Mouse (Mus musculus): ENCODE data around the gene Taf5l. TPM values are rescaled to one million over a fixed set of nuclear protein-coding genes. Genes with fewer than 3 reads are reported as not detected.
"Not testable (repeated sequence)": the region's sequence is repeated elsewhere in the genome, so short reads cannot be mapped to it uniquely, and the experiment has no call there.

The Taf5l gene
- total RNA-seq, 2 experiments from 2014 or later = 11.9 to 13.8 TPM

DNA sequence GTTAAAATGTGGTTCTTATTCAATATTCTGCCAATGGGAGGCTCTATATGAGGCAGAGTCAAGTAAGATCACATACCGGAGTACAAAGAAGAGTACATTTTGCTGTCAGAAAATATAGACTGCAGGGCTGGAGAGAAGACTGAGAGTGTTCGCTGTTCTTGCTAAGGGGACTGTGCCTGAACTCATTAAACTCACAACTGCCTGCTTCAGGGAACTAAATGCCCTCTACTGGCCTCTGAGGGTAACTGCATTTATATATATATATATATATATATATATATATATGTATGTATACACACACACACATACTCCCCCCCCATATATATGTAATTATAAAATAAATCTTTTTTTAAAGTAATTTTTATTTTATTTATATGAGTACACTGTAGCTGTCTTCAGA is 54.3 kb downstream of the Taf5l start:
- no peak for DNase-seq (ENCODE audit: low spot score)

DNA sequence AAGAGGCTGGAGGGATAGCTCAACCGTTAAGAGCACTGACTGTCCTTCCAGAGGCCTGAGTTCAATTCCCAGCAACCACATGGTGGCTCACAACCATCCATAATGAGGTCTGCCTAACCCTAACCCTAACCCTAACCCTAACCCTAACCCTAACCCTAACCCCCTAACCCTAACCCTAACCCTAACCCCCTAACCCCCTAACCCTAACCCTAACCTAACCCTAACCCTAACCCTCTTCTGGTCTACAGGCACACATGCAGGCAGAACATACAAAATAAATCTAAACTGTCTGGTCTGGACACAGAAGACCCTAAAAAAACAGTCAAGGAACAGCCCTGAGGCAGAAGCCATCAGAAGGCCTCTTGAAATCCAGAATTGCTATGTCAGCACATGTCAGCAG is 59.8 kb downstream of the Taf5l start:
- no peak for DNase-seq (ENCODE audit: low spot score)

DNA sequence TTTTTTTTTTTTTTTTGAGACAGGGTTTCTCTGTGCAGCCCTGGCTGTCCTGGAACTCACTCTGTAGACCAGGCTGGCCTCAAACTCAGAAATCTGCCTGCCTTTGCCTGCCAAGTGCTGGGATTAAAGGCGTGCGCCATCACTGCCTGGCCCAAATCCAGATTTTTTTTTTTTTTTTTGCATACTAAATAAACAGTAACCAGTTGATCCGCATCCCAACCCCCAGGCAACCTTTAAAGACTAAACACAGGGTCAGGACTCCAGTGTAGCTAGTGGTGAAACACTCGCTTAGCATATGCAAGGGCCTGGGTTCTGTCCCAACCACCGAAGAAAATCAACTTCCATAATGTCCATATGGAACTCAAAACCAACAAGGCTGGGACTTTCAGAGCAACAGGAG is 60.6 kb downstream of the Taf5l start:
- not testable (repeated sequence) for DNase-seq (ENCODE audit: low spot score)

DNA sequence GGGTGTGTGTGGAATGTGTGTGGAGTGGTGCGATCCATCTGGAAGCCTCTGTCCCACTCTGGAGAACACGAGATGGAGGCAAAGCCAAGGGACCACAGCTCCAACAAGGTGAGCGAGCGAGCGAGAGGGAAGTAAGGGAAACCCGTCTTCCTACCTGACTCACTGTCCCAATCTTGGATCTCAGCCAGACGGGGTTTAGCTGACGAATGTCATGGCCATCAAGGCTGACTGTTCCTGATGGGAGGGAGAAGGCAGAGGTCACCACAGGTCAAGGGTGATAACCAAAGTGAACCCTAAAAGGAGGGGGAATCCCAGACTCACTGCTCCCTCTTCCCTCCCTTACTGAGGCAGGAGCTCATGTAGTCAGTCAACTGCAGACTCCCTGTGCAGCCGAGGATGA is 61.1 kb downstream of the Taf5l start:
- DNase-seq (ENCODE audit: low spot score) = no peak

DNA sequence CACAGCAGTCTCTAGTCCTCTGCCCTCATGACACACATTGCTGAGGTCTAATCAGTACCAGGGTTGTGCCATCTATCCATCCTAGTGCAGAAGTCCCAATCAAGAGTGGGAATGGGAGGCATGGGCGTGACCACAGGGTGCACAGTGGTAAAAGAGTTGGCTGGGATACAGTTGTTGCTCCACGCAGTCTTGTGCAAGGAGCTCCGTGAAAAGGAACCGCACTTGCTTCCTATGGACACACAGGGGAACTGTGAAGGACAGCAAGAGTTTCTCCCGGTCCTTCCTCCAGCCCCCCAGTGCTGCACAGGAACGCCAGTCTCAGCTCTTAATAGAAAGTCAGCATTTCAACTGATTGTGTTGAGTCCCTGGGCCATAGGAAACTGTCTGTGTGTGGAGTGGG is 61.7 kb downstream of the Taf5l start:
- DNase-seq (ENCODE audit: low spot score) = no peak

DNA sequence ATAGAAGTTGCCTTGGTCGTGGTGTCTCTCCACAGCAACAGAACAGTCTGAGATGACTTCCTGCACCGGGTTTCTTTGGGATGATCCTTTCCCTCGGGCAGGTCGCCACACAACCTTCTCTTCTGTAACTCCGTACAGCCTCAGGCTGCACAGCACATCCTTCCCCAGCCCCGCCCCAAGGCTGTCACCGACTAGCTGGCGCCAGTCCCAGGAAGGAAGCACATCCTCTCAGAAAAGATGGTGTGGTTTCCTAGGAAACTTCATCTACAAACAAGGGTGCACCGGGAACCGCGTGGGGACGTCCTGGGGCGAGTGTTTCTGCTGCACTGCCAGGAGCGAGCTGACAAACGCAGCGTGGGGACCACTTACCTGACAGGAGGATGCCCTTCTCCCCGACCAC is 63.1 kb downstream of the Taf5l start:
- DNase-seq (ENCODE audit: low spot score) = no peak

DNA sequence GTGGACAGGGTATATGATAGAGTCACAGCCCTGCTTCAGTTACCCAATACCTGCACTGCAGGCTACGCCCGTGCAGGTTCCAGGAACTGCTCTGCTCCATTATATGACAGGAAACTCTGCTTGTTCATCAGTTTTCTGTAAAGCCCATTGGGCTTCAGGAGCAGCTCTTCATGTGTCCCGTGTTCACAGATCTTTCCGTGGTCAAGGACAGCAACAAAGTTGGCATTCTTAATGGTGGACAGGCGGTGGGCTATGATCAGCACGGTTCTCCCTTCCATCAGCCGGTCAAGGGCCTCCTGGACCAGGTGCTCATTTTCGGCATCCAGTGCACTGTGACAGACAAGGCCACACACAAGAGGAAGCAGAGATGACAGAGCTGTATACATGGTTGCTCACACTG is 67.0 kb downstream of the Taf5l start:
- DNase-seq (ENCODE audit: low spot score) = no peak

DNA sequence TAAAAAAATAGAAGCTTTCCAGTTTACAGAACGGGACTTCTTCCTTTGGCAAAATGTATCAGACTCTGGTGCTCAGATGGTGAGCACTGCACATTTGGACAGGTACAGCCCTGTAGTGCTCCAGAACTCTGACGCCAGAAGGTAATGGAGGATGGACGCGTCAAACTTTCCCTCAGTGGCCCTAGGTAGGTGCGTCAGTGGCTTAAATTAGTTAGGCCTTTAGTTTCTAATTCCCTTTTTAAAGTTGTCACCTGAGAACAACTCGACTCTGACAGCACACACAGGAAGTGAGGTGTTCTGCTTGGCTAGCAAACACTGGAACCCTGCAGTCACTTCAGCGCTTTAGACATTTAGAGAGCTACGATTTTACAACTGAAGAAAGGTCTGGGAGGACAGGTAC is 67.5 kb downstream of the Taf5l start:
- no peak for DNase-seq (ENCODE audit: low spot score)

DNA sequence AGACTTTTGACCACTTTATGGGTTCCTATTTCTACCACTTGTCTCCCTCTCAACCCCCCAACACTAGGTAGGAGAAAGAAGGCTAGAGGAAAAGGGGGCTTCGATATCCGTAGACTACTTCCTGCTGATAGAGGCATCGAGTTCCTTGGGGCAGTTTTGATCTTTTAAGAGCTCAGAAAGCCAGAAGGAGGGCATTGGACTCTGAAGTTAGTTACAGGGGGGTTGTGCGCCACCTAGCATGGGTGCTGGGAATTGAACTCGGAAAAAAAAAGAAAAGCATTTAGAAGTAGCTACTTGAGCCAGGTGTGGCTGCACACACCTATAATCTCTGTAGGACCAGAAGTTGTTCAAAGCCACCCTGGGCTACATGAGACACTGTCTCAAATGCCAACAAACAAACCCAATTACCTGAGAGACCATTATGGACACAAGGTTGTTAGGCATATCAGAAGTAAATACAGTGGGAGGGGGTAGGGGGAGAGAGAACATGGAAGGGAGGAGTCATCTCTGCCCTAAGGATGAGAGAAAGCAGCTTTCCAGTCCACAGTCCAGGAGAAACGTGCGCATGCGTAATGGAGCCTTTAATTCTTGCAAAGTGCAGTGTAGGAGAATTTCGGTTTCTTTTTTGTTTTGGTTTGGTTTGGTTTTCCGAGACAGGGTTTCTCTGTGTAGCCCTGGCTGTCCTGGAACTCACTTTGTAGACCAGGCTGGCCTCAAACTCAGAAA is 71.0 kb downstream of the Taf5l start:
- peak; percentile 53 for DNase-seq (ENCODE audit: low spot score)

DNA sequence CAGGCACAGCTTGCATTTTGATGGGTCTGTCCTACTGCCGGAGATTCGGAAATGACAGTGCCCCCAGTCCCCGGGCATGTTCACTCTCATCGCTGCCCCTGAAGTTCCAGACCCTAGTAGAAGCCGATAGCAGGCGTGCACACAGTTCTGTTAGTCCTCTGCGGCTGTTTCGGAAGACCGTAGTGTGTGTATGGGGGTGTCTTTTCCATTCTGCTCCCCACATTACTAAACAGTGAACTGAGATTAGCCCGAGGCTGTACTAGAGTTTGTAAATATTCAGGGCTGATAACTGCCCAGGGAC is 71.6 kb downstream of the Taf5l start:
- no peak for DNase-seq (ENCODE audit: low spot score)

DNA sequence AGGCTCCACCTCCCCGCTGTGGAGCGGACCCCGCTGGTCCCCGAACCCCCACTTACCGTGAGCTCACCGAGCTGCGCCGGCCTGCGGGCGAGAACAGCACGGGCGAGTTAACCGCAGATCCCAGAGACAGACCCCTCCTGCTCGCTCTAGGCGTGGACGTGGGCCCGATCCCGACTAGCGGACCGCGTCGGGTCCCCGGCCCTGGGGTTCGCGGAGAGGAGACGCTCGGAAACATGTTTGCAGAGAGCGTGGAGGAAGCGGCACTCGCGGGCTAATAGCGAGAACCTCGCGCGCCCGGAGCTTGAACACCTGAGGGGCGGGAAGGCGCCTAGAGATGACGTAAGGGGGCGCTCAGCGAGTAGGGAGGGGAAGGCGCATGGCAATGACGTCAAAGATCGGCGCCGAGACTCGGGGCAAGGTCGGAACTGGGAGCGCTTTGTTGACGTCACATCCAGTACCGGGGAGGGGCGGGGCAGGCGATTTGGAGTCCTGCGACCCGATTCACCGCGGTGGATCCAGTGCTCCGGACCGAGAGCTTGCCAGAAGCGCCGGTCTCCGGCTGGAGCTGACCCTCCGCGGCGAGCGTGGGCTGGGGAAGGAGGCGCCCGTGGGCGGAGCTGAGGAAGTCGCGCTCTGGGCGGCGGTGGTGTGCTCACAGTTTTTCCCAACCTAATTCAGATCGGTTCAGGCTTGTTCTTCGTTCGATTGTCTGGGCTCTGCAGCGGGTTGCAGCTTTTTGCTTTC is 72.1 kb downstream of the Taf5l start, which contains the start of gene Nup133:
TSS of gene Nup133 (minus strand) at position 324 of the 744 bp plus-strand sequence.
- DNase-seq (ENCODE audit: low spot score) = peak; percentile 99

Small RNA genes within 50 kb of the gene (microRNA-seq; reads per million reads assigned to microRNA genes)
- gene Mir1967 = not detected

Other genes starting within 250 kb of the Taf5l start
- gene Rab4a, start 215.4 kb downstream of the Taf5l start, total RNA-seq (2021) = 10 to 100 TPM; 14.8 to 14.9 TPM
- under 1 TPM; 0.21 to 0.26 TPM for gene Ccsap, start 161.2 kb downstream of the Taf5l start, total RNA-seq (2021)
- over 10,000 TPM; 42,846 to 52,629 TPM for gene Acta1, start 126.6 kb downstream of the Taf5l start, total RNA-seq (2021)
- gene Nup133, start 72.1 kb downstream of the Taf5l start, total RNA-seq (2021) = 10 to 100 TPM in 1 of 2 experiments, 1 to 10 TPM in 1; 9.8 to 10.4 TPM
- 10 to 100 TPM; 16.5 to 17.5 TPM for gene Abcb10, start 38.3 kb downstream of the Taf5l start, total RNA-seq (2021)
- 1 to 10 TPM; 5.3 to 6.3 TPM for gene Urb2, start 111 bp upstream of the Taf5l start, total RNA-seq (2021)
- gene Galnt2, start 210.0 kb upstream of the Taf5l start, total RNA-seq (2021) = 10 to 100 TPM; 40.3 to 42.5 TPM